Mouse (Mus musculus): Measurements from ENCODE around the gene Chd6. TPM values are rescaled to one million over a fixed set of nuclear protein-coding genes. Genes with fewer than 3 reads are reported as not detected.

Chd6 gene
- total and polyA plus RNA-seq, 3 experiments, result 10.8 to 19.7 (median 14.0) TPM

DNA sequence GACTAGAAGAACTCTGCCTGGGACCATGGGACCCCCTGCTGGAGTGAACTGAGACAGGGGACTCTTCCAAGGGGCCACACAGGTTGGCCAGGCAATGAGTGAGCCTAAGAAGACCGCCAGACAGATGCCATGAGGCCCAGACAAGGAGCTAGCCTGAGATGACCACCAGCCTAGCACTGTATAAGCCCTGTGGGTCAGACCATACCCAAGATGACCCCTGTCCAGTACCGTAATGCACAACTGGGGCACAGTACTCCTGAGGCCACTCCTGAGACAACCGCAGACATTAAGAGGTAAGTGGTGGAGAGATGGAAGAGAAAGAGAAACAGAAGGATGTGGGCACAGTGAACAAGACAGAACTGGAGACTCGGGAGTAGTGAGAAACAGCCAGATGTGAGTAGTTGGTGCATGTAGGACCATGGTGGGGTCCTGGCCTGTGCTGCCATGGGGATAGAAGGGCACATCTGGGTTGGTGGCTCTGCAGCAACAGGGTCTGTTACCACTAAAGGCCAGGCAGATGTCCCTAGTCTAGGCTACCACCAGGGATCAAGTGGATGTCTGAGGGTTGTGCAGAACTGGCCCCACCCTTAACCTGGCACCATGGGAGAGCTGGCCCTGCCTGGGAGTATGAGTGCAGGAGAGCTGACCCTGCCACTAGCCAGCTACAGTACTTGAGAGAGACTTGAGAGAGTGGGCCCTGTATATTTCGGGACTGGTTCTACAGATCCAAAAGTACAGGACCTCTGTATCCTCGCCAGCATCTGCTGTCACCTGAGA is 111.7 kb downstream of the Chd6 start:
- in situ Hi-C loops (cut with MboI; ENCODE audit: low pct_ligation_motif_present, low pct_unique_long_range_greater_than_20kb, low sequenced_read_pairs) (no loop called here), dilution Hi-C loops (cut with MboI; ENCODE audit: extremely low pct_ligation_motif_present, extremely low pct_unique_long_range_greater_than_20kb, low sequenced_read_pairs) (no loop called here)
- Histone ChIP-seq H3K79me2 (replicated peaks; ENCODE audit: control insufficient read depth, extremely low read depth, insufficient read depth, poor library complexity, severe bottlenecking) (no peaks in the 10 kb centered on the region), H3K9me3 (replicated peaks; ENCODE audit: low read length) (no peaks in the 10 kb centered on the region), H3K36me3 (replicated peaks in 1 of 2; ENCODE audit: control insufficient read depth in 1 of 2, insufficient read depth in 1 of 2, low read length in 1 of 2) (peaks cover 5 to 40% of the 10 kb centered on the region in 2 experiments), H3K4me3 (replicated peaks in 1 of 3; ENCODE audit: low read depth in 2 of 3, low read length in 2 of 3, poor library complexity in 1 of 3) (no peak overlapping the region), H3K27me3 (replicated peaks) (no peaks in the 10 kb centered on the region), H3K4me1 (ENCODE audit: control insufficient read depth in 1 of 2, insufficient read depth in 2 of 2) (peaks cover 0 to 12% of the 10 kb centered on the region in 2 experiments; a peak in 1 of 4 replicates), H3K4me2 (ENCODE audit: insufficient read depth, low read depth, poor library complexity, severe bottlenecking) (no peak overlapping the region), H3K9ac (ENCODE audit: insufficient read depth, low read depth) (no peak overlapping the region), H3K27ac (ENCODE audit: insufficient read depth, low read depth) (no peak overlapping the region)
- no peak for TF ChIP-seq JUND (conservative IDR thresholded peaks at IDR 0.05; ENCODE audit: low read depth, low read length)
- TF ChIP-seq ZKSCAN1 (IDR thresholded peaks at IDR 0.05; ENCODE audit: borderline replicate concordance, low read depth, low read length), result no peak
- no peak for TF ChIP-seq HCFC1 (IDR thresholded peaks at IDR 0.05; ENCODE audit: low read depth, low read length)
- DNase-seq (ENCODE audit: extremely low read depth), result no peak

DNA sequence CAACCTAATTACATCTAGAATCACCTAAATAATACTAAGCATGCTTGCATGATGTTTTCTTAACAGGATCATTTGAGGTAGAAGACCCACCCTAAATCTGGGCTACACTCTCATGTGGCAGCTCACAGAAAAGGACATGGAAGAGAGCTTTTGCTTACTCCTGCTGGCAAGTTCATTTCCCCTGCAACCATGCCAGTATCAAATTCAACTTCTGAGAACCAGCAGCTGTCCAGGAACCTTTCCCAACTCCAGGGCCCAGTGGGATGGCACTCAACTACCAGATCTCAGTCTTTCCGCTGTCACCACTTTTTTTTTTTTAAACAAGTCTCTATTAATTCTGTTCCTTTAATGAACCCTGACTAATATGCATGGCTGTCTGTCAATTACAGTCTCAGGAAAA is 114.7 kb downstream of the Chd6 start:
- no peak overlapping the region for H3K4me3 ChIP-seq (replicated peaks in 1 of 3; ENCODE audit: low read depth in 2 of 3, low read length in 2 of 3, poor library complexity in 1 of 3)
- in situ Hi-C loops (cut with MboI; ENCODE audit: low pct_ligation_motif_present, low pct_unique_long_range_greater_than_20kb, low sequenced_read_pairs) (no loop called here), dilution Hi-C loops (cut with MboI; ENCODE audit: extremely low pct_ligation_motif_present, extremely low pct_unique_long_range_greater_than_20kb, low sequenced_read_pairs) (no loop called here)
- H3K9me3 ChIP-seq (replicated peaks; ENCODE audit: low read length), result no peaks in the 10 kb centered on the region
- H3K79me2 ChIP-seq (replicated peaks; ENCODE audit: control insufficient read depth, extremely low read depth, insufficient read depth, poor library complexity, severe bottlenecking), result no peaks in the 10 kb centered on the region
- no peak overlapping the region for H3K4me2 ChIP-seq (ENCODE audit: insufficient read depth, low read depth, poor library complexity, severe bottlenecking)
- H3K36me3 ChIP-seq (replicated peaks in 1 of 2; ENCODE audit: control insufficient read depth in 1 of 2, insufficient read depth in 1 of 2, low read length in 1 of 2), result peaks cover 21 to 58% of the 10 kb centered on the region in 2 experiments
- DNase-seq (ENCODE audit: extremely low read depth), result no peak
- peaks cover 0 to 12% of the 10 kb centered on the region in 2 experiments; a peak in 1 of 4 replicates for H3K4me1 ChIP-seq (ENCODE audit: control insufficient read depth in 1 of 2, insufficient read depth in 2 of 2)
- H3K27ac ChIP-seq (ENCODE audit: insufficient read depth, low read depth), result no peak overlapping the region
- TF ChIP-seq PAX5 (IDR thresholded peaks at IDR 0.05; ENCODE audit: low read length) (no peak), ZMIZ1 (IDR thresholded peaks at IDR 0.05; ENCODE audit: low read depth, low read length) (no peak)
- H3K27me3 ChIP-seq (replicated peaks), result no peaks in the 10 kb centered on the region
- no peak overlapping the region for H3K9ac ChIP-seq (ENCODE audit: insufficient read depth, low read depth)

DNA sequence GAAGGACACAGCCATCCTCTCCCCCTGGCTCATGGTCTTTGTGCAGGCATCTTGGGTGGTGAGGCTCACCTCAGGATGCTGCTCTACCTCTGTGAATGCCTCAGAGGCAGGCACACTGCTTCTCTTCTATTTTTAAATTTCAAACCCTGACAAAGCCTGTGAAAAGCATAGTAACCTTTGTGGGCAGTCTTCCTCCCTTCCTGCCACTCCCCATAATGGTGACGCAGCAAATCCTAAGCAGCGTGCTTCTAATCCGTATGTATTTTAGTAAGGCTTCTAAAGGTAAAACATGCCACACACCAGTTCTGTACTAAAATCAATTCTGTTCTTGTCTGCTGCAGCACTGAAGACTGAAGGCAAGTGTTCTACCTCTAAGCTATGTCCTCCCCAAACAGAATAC is 116.4 kb downstream of the Chd6 start:
- no peak overlapping the region for H3K4me3 ChIP-seq (replicated peaks in 1 of 3; ENCODE audit: low read depth in 2 of 3, low read length in 2 of 3, poor library complexity in 1 of 3)
- H3K9me3 ChIP-seq (replicated peaks; ENCODE audit: low read length), result no peaks in the 10 kb centered on the region
- in situ Hi-C loops (cut with MboI; ENCODE audit: low pct_ligation_motif_present, low pct_unique_long_range_greater_than_20kb, low sequenced_read_pairs), result no loop called here
- peaks cover 31 to 72% of the 10 kb centered on the region in 2 experiments for H3K36me3 ChIP-seq (replicated peaks in 1 of 2; ENCODE audit: control insufficient read depth in 1 of 2, insufficient read depth in 1 of 2, low read length in 1 of 2)
- H3K9ac ChIP-seq (ENCODE audit: insufficient read depth, low read depth), result no peak overlapping the region
- dilution Hi-C loops (cut with MboI; ENCODE audit: extremely low pct_ligation_motif_present, extremely low pct_unique_long_range_greater_than_20kb, low sequenced_read_pairs), result no loop called here
- H3K27me3 ChIP-seq (replicated peaks), result no peaks in the 10 kb centered on the region
- no peak overlapping the region for H3K27ac ChIP-seq (ENCODE audit: insufficient read depth, low read depth)
- DNase-seq (ENCODE audit: extremely low read depth), result no peak
- H3K4me2 ChIP-seq (ENCODE audit: insufficient read depth, low read depth, poor library complexity, severe bottlenecking), result no peak overlapping the region
- TF ChIP-seq JUND (conservative IDR thresholded peaks at IDR 0.05; ENCODE audit: low read depth, low read length) (no peak), SIN3A (IDR thresholded peaks at IDR 0.05; ENCODE audit: low read length) (no peak), SMC3 (IDR thresholded peaks at IDR 0.05; ENCODE audit: low read depth, low read length) (no peak), MAZ (IDR thresholded peaks at IDR 0.05; ENCODE audit: low read depth, low read length) (no peak), JUN (IDR thresholded peaks at IDR 0.05; ENCODE audit: insufficient read depth, low read depth, low read length) (no peak), RCOR1 (conservative IDR thresholded peaks at IDR 0.05; ENCODE audit: low read depth, low read length) (no peak), KAT2A (IDR thresholded peaks at IDR 0.05; ENCODE audit: insufficient replicate concordance, low read length) (no peak), ZC3H11A (IDR thresholded peaks at IDR 0.05; ENCODE audit: low read depth, low read length) (no peak), USF1 (IDR thresholded peaks at IDR 0.05; ENCODE audit: low read depth, low read length) (no peak), ELF1 (IDR thresholded peaks at IDR 0.05; ENCODE audit: low read depth, low read length) (no peak), MAFK (IDR thresholded peaks at IDR 0.05; ENCODE audit: insufficient replicate concordance, low read length) (no peak), BHLHE40 (IDR thresholded peaks at IDR 0.05; ENCODE audit: low read depth, low read length) (no peak), PAX5 (IDR thresholded peaks at IDR 0.05; ENCODE audit: low read length) (no peak), GABPA (IDR thresholded peaks at IDR 0.05; ENCODE audit: insufficient replicate concordance, low read depth, low read length) (no peak), E2F4 (IDR thresholded peaks at IDR 0.05; ENCODE audit: insufficient replicate concordance, low read depth, low read length) (no peak), CTCF (conservative IDR thresholded peaks at IDR 0.05 in 1 of 2, IDR thresholded peaks at IDR 0.05 in 1 of 2; ENCODE audit: low read depth in 2 of 2, low read length in 2 of 2) (no peak), NRF1 (IDR thresholded peaks at IDR 0.05; ENCODE audit: low read depth, low read length) (no peak), ZMIZ1 (IDR thresholded peaks at IDR 0.05; ENCODE audit: low read depth, low read length) (no peak), MXI1 (IDR thresholded peaks at IDR 0.05; ENCODE audit: low read depth, low read length) (no peak)
- H3K79me2 ChIP-seq (replicated peaks; ENCODE audit: control insufficient read depth, extremely low read depth, insufficient read depth, poor library complexity, severe bottlenecking), result no peaks in the 10 kb centered on the region
- H3K4me1 ChIP-seq (ENCODE audit: control insufficient read depth in 1 of 2, insufficient read depth in 2 of 2), result peaks cover 0 to 12% of the 10 kb centered on the region in 2 experiments; a peak in 1 of 4 replicates
